Mouse (Mus musculus) limb, embryonic 14.5 days (tissue): ENCODE results near the gene Srrd. TPM values are rescaled to one million over a fixed set of nuclear protein-coding genes. Genes with fewer than 3 reads are reported as not detected.
"Not testable (repeated sequence)": the region's sequence is repeated elsewhere in the genome, so short reads cannot be mapped to it uniquely, and the experiment has no call there.

Experiments
- ATAC-seq: fragments of 200-750 bp; cut with Nextera tagmentation; 2 replicates; pipeline ENCODE4 v1.8.0; 2017; ENCODE audit warnings: low read depth, moderate number of reproducible peaks, moderate TSS enrichment; ENCODE audit not compliant: low FRiP score
- DNase-seq: peaks from one replicate; pipeline ENCODE4 v3.0.0-alpha.2; 2015; ENCODE audit warnings: low spot score
- H3K27ac ChIP-seq: fragments of 300-500 bp; sonication (generic); replicated peaks from 2 replicates; pipeline ENCODE4 v1.5.1; 2014; ENCODE audit warnings: low read depth, mild to moderate bottlenecking, low read length, moderate library complexity, mixed read lengths
- H3K27me3 ChIP-seq: fragments of 300-500 bp; sonication (generic); 2 replicates; pipeline ENCODE4 v1.6.1; 2014; ENCODE audit warnings: low read length, mixed read lengths; ENCODE audit not compliant: control insufficient read depth, insufficient read depth
- H3K36me3 ChIP-seq: fragments of 300-500 bp; sonication (generic); 2 replicates; pipeline ENCODE4 v1.6.1; 2014; ENCODE audit warnings: mild to moderate bottlenecking, low read length, moderate library complexity, mixed read lengths; ENCODE audit not compliant: control insufficient read depth, insufficient read depth
- H3K4me1 ChIP-seq: fragments of 300-500 bp; sonication (generic); 2 replicates; pipeline ENCODE4 v1.6.1; 2014; ENCODE audit warnings: antibody characterized with exemption, low read length, mixed read lengths; ENCODE audit not compliant: control insufficient read depth, insufficient read depth
- H3K4me2 ChIP-seq: fragments of 300-500 bp; sonication (generic); replicated peaks from 2 replicates; pipeline ENCODE4 v1.6.1; 2014; ENCODE audit warnings: low read depth, mild to moderate bottlenecking, low read length, moderate library complexity; ENCODE audit not compliant: severe bottlenecking
- H3K4me3 ChIP-seq: fragments of 300-500 bp; sonication (generic); replicated peaks from 2 replicates; pipeline ENCODE4 v1.5.1; 2014; ENCODE audit warnings: low read length
- H3K9ac ChIP-seq: fragments of 300-500 bp; sonication (generic); 2 replicates; pipeline ENCODE4 v1.6.1; 2014; ENCODE audit warnings: mild to moderate bottlenecking, low read depth, low read length, moderate library complexity; ENCODE audit not compliant: severe bottlenecking
- H3K9me3 ChIP-seq: fragments of 300-500 bp; sonication (generic); 2 replicates; pipeline ENCODE4 v1.6.1; 2016; ENCODE audit warnings: low read length; ENCODE audit not compliant: control insufficient read depth
- POLR2A ChIP-seq: fragments of 200-500 bp; IDR thresholded peaks from 2 replicates; pipeline ENCODE4 v1.8.0; 2012; ENCODE audit warnings: inconsistent platforms, mild to moderate bottlenecking, moderate library complexity, borderline replicate concordance; ENCODE audit not compliant: insufficient read depth, insufficient read length; ENCODE audit errors: extremely low read depth
- WGBS: fragments of 180-500 bp; shearing (Covaris S2); extraction: QIAGEN DNeasy Blood & Tissue Kit; methylation state at CpG from one replicate; pipeline ENCODE4 v1.1.7; 2014; 5-methylcytosine and 5-hydroxymethylcytosine counted together
- polyA plus RNA-seq, 2 experiments: library from polyadenylated mRNA; depleted of rRNA in 1 of 2; stranded (reverse) in 1 of 2; unstranded in 1 of 2; fragments of >200 nt; fragmentation: Nextera tagmentation in 1 of 2; extraction: Ambion mirVana in 1 of 2; gene quantifications; 2 replicates each; pipeline versions ENCODE4 v1.2.1 to v1.2.3; 2012 to 2014

The Srrd gene
- polyA plus RNA-seq, 2 experiments: 43.7 to 60.7 TPM

GRCm38 (mm10) chr5:112324637-112325545 lies 17.9 kb downstream of the Srrd start:
- peaks cover 19% of the 10 kb centered on the region for H3K36me3 ChIP-seq
- H3K9ac ChIP-seq: peak overlapping the region; percentile 16; the same call in 1 of the 2 replicates
- DNase-seq (peak; percentile 51), ATAC-seq (peak; percentile 35; the same call in 1 of the 2 replicates)
- H3K4me3 ChIP-seq: 0 out of 2 replicates have a peak overlapping the region, but pooled peaks have one; percentile 91
- H3K27ac ChIP-seq: no peak overlapping the region
- WGBS: 27% methylated on average over 24 of the region's 24 CpGs
- H3K9me3 ChIP-seq: no peaks in the 10 kb centered on the region
- H3K27me3 ChIP-seq: no peaks in the 10 kb centered on the region
- TF ChIP-seq POLR2A: no peak
- H3K4me2 ChIP-seq: peak overlapping the region; percentile 56
- peaks cover 6% of the 10 kb centered on the region for H3K4me1 ChIP-seq

GRCm38 (mm10) chr5:112323246-112323645 lies 19.6 kb downstream of the Srrd start:
- no peak overlapping the region for H3K4me3 ChIP-seq
- H3K27ac ChIP-seq: no peak overlapping the region
- DNase-seq (no peak), ATAC-seq (no peak)
- peaks cover 4% of the 10 kb centered on the region for H3K36me3 ChIP-seq
- no peak overlapping the region for H3K9ac ChIP-seq
- H3K4me1 ChIP-seq: peaks cover 6% of the 10 kb centered on the region
- H3K4me2 ChIP-seq: no peak overlapping the region
- no peaks in the 10 kb centered on the region for H3K9me3 ChIP-seq
- no peaks in the 10 kb centered on the region for H3K27me3 ChIP-seq
- TF ChIP-seq POLR2A: no peak
- 82% methylated on average over 6 of the region's 6 CpGs for WGBS

- Histone ChIP-seq H3K27me3 (no peaks in the 10 kb centered on the region), H3K9ac (no peak overlapping the region), H3K4me2 (no peak overlapping the region), H3K9me3 (no peaks in the 10 kb centered on the region), H3K36me3 (peaks cover 3% of the 10 kb centered on the region; the same call in 1 of the 2 replicates), H3K4me1 (peaks cover 6% of the 10 kb centered on the region), H3K4me3 (no peak overlapping the region), H3K27ac (no peak overlapping the region)
- ATAC-seq (no peak), DNase-seq (no peak)
- TF ChIP-seq POLR2A: no peak
- 78% methylated on average over 4 of the region's 4 CpGs for WGBS
These were observed 21.5 kb downstream of the Srrd start for GRCm38 (mm10) chr5:112321376-112321775.

GRCm38 (mm10) chr5:112320936-112321335 lies 21.9 kb downstream of the Srrd start:
- H3K36me3 ChIP-seq: peaks cover 3% of the 10 kb centered on the region; the same call in 1 of the 2 replicates
- no peak overlapping the region for H3K4me2 ChIP-seq
- H3K4me3 ChIP-seq: no peak overlapping the region
- H3K27me3 ChIP-seq: no peaks in the 10 kb centered on the region
- no peaks in the 10 kb centered on the region for H3K9me3 ChIP-seq
- H3K9ac ChIP-seq: no peak overlapping the region
- TF ChIP-seq POLR2A: no peak
- H3K4me1 ChIP-seq: peaks cover 6% of the 10 kb centered on the region
- DNase-seq: no peak
- no peak for ATAC-seq
- H3K27ac ChIP-seq: no peak overlapping the region
- WGBS: 66% methylated on average over 6 of the region's 6 CpGs

- Histone ChIP-seq H3K27me3 (no peaks in the 10 kb centered on the region), H3K9ac (no peak overlapping the region), H3K36me3 (peaks cover 6% of the 10 kb centered on the region), H3K4me2 (no peak overlapping the region), H3K9me3 (no peaks in the 10 kb centered on the region), H3K4me1 (peaks cover 4% of the 10 kb centered on the region), H3K27ac (no peak overlapping the region), H3K4me3 (no peak overlapping the region)
- TF ChIP-seq POLR2A: no peak
- 80% methylated on average over 5 of the region's 5 CpGs for WGBS
- DNase-seq (no peak), ATAC-seq (no peak)
These were observed 22.5 kb downstream of the Srrd start for GRCm38 (mm10) chr5:112320379-112320778.

- 56% methylated on average over 2 of the region's 2 CpGs for WGBS
- H3K27me3 ChIP-seq, H3K9ac ChIP-seq, ATAC-seq, H3K27ac ChIP-seq, H3K4me1 ChIP-seq, H3K4me3 ChIP-seq, H3K9me3 ChIP-seq, H3K4me2 ChIP-seq, DNase-seq: not testable (repeated sequence)
- H3K36me3 ChIP-seq: peaks cover 15% of the 10 kb centered on the region
These were observed 23.5 kb downstream of the Srrd start for GRCm38 (mm10) chr5:112319343-112319742.
